Mouse (Mus musculus): Measurements from ENCODE around the gene Trim24. TPM values are rescaled to one million over a fixed set of nuclear protein-coding genes. Genes with fewer than 3 reads are reported as not detected.
"Not testable (repeated sequence)": the region's sequence is repeated elsewhere in the genome, so short reads cannot be mapped to it uniquely, and the experiment has no call there.

Trim24 gene
- polyA plus RNA-seq, 1 experiment = 8.7 TPM

GRCm38 (mm10) chr6:37853289-37853688 lies 17.3 kb upstream of the Trim24 start:
- 91% methylated on average over 2 of the region's 2 CpGs for WGBS
- Histone ChIP-seq H3K4me3 (ENCODE audit: low read depth, low read length) (no peak overlapping the region), H3K27ac (ENCODE audit: insufficient read depth, low read depth, low read length) (no peak overlapping the region), H3K36me3 (ENCODE audit: control insufficient read depth, insufficient read depth, low read length) (no peaks in the 10 kb centered on the region), H3K4me1 (ENCODE audit: control insufficient read depth, insufficient read depth, insufficient read length, low read length) (peaks cover 2% of the 10 kb centered on the region; the same call in 1 of the 2 replicates), H3K27me3 (ENCODE audit: control insufficient read depth, insufficient read depth, low read length) (no peaks in the 10 kb centered on the region)
- TF ChIP-seq POLR2A (IDR thresholded peaks at IDR 0.05; ENCODE audit: low read depth, low read length) (no peak), CTCF (IDR thresholded peaks at IDR 0.05; ENCODE audit: extremely low read depth, insufficient read length, insufficient replicate concordance, low read depth, low read length) (no peak)

- H3K27ac ChIP-seq (ENCODE audit: insufficient read depth, low read depth, low read length) = no peak overlapping the region
- H3K27me3 ChIP-seq (ENCODE audit: control insufficient read depth, insufficient read depth, low read length) = no peaks in the 10 kb centered on the region
- WGBS = 85% methylated on average over 2 of the region's 2 CpGs
- no peaks in the 10 kb centered on the region for H3K36me3 ChIP-seq (ENCODE audit: control insufficient read depth, insufficient read depth, low read length)
- H3K4me3 ChIP-seq (ENCODE audit: low read depth, low read length) = no peak overlapping the region
- TF ChIP-seq CTCF (IDR thresholded peaks at IDR 0.05; ENCODE audit: extremely low read depth, insufficient read length, insufficient replicate concordance, low read depth, low read length) (no peak), POLR2A (IDR thresholded peaks at IDR 0.05; ENCODE audit: low read depth, low read length) (no peak)
- H3K4me1 ChIP-seq (ENCODE audit: control insufficient read depth, insufficient read depth, insufficient read length, low read length) = peaks cover 2% of the 10 kb centered on the region; the same call in 1 of the 2 replicates
Measured at GRCm38 (mm10) chr6:37855384-37855783, 15.2 kb upstream of the Trim24 start.

GRCm38 (mm10) chr6:37856300-37856699 lies 14.3 kb upstream of the Trim24 start:
- 94% methylated on average over 9 of the region's 9 CpGs for WGBS
- not testable (repeated sequence) for H3K4me1 ChIP-seq (ENCODE audit: control insufficient read depth, insufficient read depth, insufficient read length, low read length); H3K27me3 ChIP-seq (ENCODE audit: control insufficient read depth, insufficient read depth, low read length); H3K27ac ChIP-seq (ENCODE audit: insufficient read depth, low read depth, low read length); H3K4me3 ChIP-seq (ENCODE audit: low read depth, low read length); H3K36me3 ChIP-seq (ENCODE audit: control insufficient read depth, insufficient read depth, low read length)

GRCm38 (mm10) chr6:37857196-37857874 lies 13.3 kb upstream of the Trim24 start:
- no peak overlapping the region for H3K4me3 ChIP-seq (ENCODE audit: low read depth, low read length)
- peaks cover 2% of the 10 kb centered on the region; the same call in 1 of the 2 replicates for H3K4me1 ChIP-seq (ENCODE audit: control insufficient read depth, insufficient read depth, insufficient read length, low read length)
- no peak for TF ChIP-seq POLR2A (IDR thresholded peaks at IDR 0.05; ENCODE audit: low read depth, low read length)
- no peak for TF ChIP-seq CTCF (IDR thresholded peaks at IDR 0.05; ENCODE audit: extremely low read depth, insufficient read length, insufficient replicate concordance, low read depth, low read length)
- H3K27me3 ChIP-seq (ENCODE audit: control insufficient read depth, insufficient read depth, low read length) = no peaks in the 10 kb centered on the region
- H3K27ac ChIP-seq (ENCODE audit: insufficient read depth, low read depth, low read length) = no peak overlapping the region
- no peaks in the 10 kb centered on the region for H3K36me3 ChIP-seq (ENCODE audit: control insufficient read depth, insufficient read depth, low read length)
- WGBS = 56% methylated on average over 4 of the region's 4 CpGs

- H3K27me3 ChIP-seq (ENCODE audit: control insufficient read depth, insufficient read depth, low read length) = no peaks in the 10 kb centered on the region
- no peak overlapping the region for H3K27ac ChIP-seq (ENCODE audit: insufficient read depth, low read depth, low read length)
- no peaks in the 10 kb centered on the region for H3K36me3 ChIP-seq (ENCODE audit: control insufficient read depth, insufficient read depth, low read length)
- H3K4me1 ChIP-seq (ENCODE audit: control insufficient read depth, insufficient read depth, insufficient read length, low read length) = peaks cover 2% of the 10 kb centered on the region; the same call in 1 of the 2 replicates
- TF ChIP-seq CTCF (IDR thresholded peaks at IDR 0.05; ENCODE audit: extremely low read depth, insufficient read length, insufficient replicate concordance, low read depth, low read length) = no peak
- TF ChIP-seq POLR2A (IDR thresholded peaks at IDR 0.05; ENCODE audit: low read depth, low read length) = no peak
- WGBS = 81% methylated on average over 4 of the region's 4 CpGs
- no peak overlapping the region for H3K4me3 ChIP-seq (ENCODE audit: low read depth, low read length)
Measured at GRCm38 (mm10) chr6:37858126-37858525, 12.5 kb upstream of the Trim24 start.

GRCm38 (mm10) chr6:37862893-37863292 lies 7.7 kb upstream of the Trim24 start:
- Histone ChIP-seq H3K4me1 (ENCODE audit: control insufficient read depth, insufficient read depth, insufficient read length, low read length) (no peaks in the 10 kb centered on the region), H3K36me3 (ENCODE audit: control insufficient read depth, insufficient read depth, low read length) (no peaks in the 10 kb centered on the region), H3K4me3 (ENCODE audit: low read depth, low read length) (no peak overlapping the region), H3K27ac (ENCODE audit: insufficient read depth, low read depth, low read length) (no peak overlapping the region), H3K27me3 (ENCODE audit: control insufficient read depth, insufficient read depth, low read length) (no peaks in the 10 kb centered on the region)
- no peak for TF ChIP-seq CTCF (IDR thresholded peaks at IDR 0.05; ENCODE audit: extremely low read depth, insufficient read length, insufficient replicate concordance, low read depth, low read length)
- TF ChIP-seq POLR2A (IDR thresholded peaks at IDR 0.05; ENCODE audit: low read depth, low read length) = no peak
- WGBS = 86% methylated on average over 7 of the region's 7 CpGs

- Histone ChIP-seq H3K36me3 (ENCODE audit: control insufficient read depth, insufficient read depth, low read length) (no peaks in the 10 kb centered on the region), H3K27me3 (ENCODE audit: control insufficient read depth, insufficient read depth, low read length) (no peaks in the 10 kb centered on the region), H3K4me3 (ENCODE audit: low read depth, low read length) (no peak overlapping the region), H3K4me1 (ENCODE audit: control insufficient read depth, insufficient read depth, insufficient read length, low read length) (no peaks in the 10 kb centered on the region), H3K27ac (ENCODE audit: insufficient read depth, low read depth, low read length) (no peak overlapping the region)
- TF ChIP-seq CTCF (IDR thresholded peaks at IDR 0.05; ENCODE audit: extremely low read depth, insufficient read length, insufficient replicate concordance, low read depth, low read length) (no peak), POLR2A (IDR thresholded peaks at IDR 0.05; ENCODE audit: low read depth, low read length) (no peak)
- WGBS = 89% methylated on average over 2 of the region's 2 CpGs
Measured at GRCm38 (mm10) chr6:37863961-37864730, 6.5 kb upstream of the Trim24 start.
